Mouse (Mus musculus): Measurements from ENCODE around the gene Jdp2.

GRCm38 (mm10) chr12:85684411-85685275 is 85.8 kb downstream of the Jdp2 start:
- no peak for TF ChIP-seq POLR2A (IDR thresholded peaks at IDR 0.05; ENCODE audit: low read depth, low read length)
- no peak for TF ChIP-seq CTCF (conservative IDR thresholded peaks at IDR 0.05; ENCODE audit: insufficient read depth, insufficient read length, low read depth, low read length)

All from kidney, adult 2 months (tissue).